Mouse (Mus musculus) embryonic facial prominence, embryonic 11.5 days (tissue): ENCODE data around the gene Zfp330. TPM values are rescaled to one million over a fixed set of nuclear protein-coding genes. Genes with fewer than 3 reads are reported as not detected.

Source experiments
- ATAC-seq: fragments of 200-750 bp; cut with Nextera tagmentation; replicated peaks from 2 replicates; pipeline ENCODE4 v1.8.0; 2017; ENCODE audit warnings: low read depth; ENCODE audit not compliant: insufficient number of reproducible peaks, low FRiP score, low TSS enrichment
- DNase-seq: peaks from one replicate; pipeline ENCODE4 v3.0.0-alpha.2; 2015; ENCODE audit warnings: low spot score
- H3K27ac ChIP-seq: fragments of 300-500 bp; sonication (generic); replicated peaks from 2 replicates; pipeline ENCODE4 v1.5.1; 2014; ENCODE audit warnings: mild to moderate bottlenecking, low read depth, low read length, control low read depth
- H3K27me3 ChIP-seq: fragments of 300-500 bp; sonication (generic); 2 replicates; pipeline ENCODE4 v1.6.1; 2014; ENCODE audit warnings: mild to moderate bottlenecking, low read length, moderate library complexity, mixed read lengths; ENCODE audit not compliant: control insufficient read depth, insufficient read depth
- H3K36me3 ChIP-seq: fragments of 300-500 bp; sonication (generic); replicated peaks from 2 replicates; pipeline ENCODE4 v1.6.1; 2014; ENCODE audit warnings: low read depth, mild to moderate bottlenecking, low read length, moderate library complexity, mixed read lengths; ENCODE audit not compliant: control insufficient read depth, insufficient read depth
- H3K4me1 ChIP-seq: fragments of 300-500 bp; sonication (generic); 2 replicates; pipeline ENCODE4 v1.6.1; 2014; ENCODE audit warnings: low read length, mixed read lengths; ENCODE audit not compliant: control insufficient read depth, insufficient read depth
- H3K4me2 ChIP-seq: fragments of 300-500 bp; sonication (generic); 2 replicates; pipeline ENCODE4 v1.6.1; 2014; ENCODE audit warnings: low read depth, mild to moderate bottlenecking, control low read depth, low read length, moderate library complexity
- H3K4me3 ChIP-seq: fragments of 300-500 bp; sonication (generic); 2 replicates; pipeline ENCODE4 v1.5.1; 2014; ENCODE audit warnings: low read depth, low read length, control low read depth
- H3K9ac ChIP-seq: fragments of 300-500 bp; sonication (generic); replicated peaks from 2 replicates; pipeline ENCODE4 v1.6.1; 2014; ENCODE audit warnings: mild to moderate bottlenecking, control low read depth, low read length
- H3K9me3 ChIP-seq: fragments of 300-500 bp; sonication (generic); replicated peaks from 2 replicates; pipeline ENCODE4 v1.6.1; 2016; ENCODE audit warnings: mild to moderate bottlenecking, low read length, inconsistent platforms, mixed read lengths; ENCODE audit not compliant: control insufficient read depth
- WGBS: fragments of 180-500 bp; shearing (Covaris S2); extraction: QIAGEN DNeasy Blood & Tissue Kit; methylation state at CpG from one replicate; pipeline ENCODE4 v1.1.7; 2014; 5-methylcytosine and 5-hydroxymethylcytosine counted together
- polyA plus RNA-seq: library from polyadenylated mRNA; unstranded; fragments of >200 nt; fragmentation: Nextera tagmentation; extraction: Ambion mirVana; gene quantifications from 2 replicates; pipeline ENCODE4 v1.2.1, GENCODE M21; 2014

Gene Zfp330
- 75.6 and 85.0 TPM in 2 replicates for polyA plus RNA-seq

- no peaks in the 10 kb centered on the region for H3K9me3 ChIP-seq
- H3K27me3 ChIP-seq = no peaks in the 10 kb centered on the region
- no peak within 1 kb of the TSS for H3K27ac ChIP-seq
- peak within 1 kb of the TSS; percentile 75 for H3K4me2 ChIP-seq
- under 1% methylated on average over 16 of the region's 16 CpGs for WGBS
- ATAC-seq = peak; percentile 94
- no peaks in the 10 kb centered on the region for H3K36me3 ChIP-seq
- H3K4me3 ChIP-seq = peak within 1 kb of the TSS; percentile 89
- no peaks in the 10 kb centered on the region for H3K4me1 ChIP-seq
- DNase-seq = peak; percentile 96
- peak within 1 kb of the TSS; percentile 89 for H3K9ac ChIP-seq
Observed at GRCm38 (mm10) chr8:82774093-82774422, at the start of gene Zfp330. Gene Zfp330, minus strand, starts transcription at chr8:82774160.

- Histone ChIP-seq H3K9ac (no peak overlapping the region), H3K4me1 (no peaks in the 10 kb centered on the region), H3K9me3 (no peaks in the 10 kb centered on the region), H3K36me3 (no peaks in the 10 kb centered on the region), H3K27ac (no peak overlapping the region), H3K4me3 (no peak overlapping the region), H3K4me2 (no peak overlapping the region), H3K27me3 (no peaks in the 10 kb centered on the region)
- 90% methylated on average over 3 of the region's 3 CpGs for WGBS
- DNase-seq = no peak
- no peak for ATAC-seq
Observed at GRCm38 (mm10) chr8:82777945-82778344, 4.0 kb upstream of the Zfp330 start.

GRCm38 (mm10) chr8:82777406-82777805, 3.4 kb upstream of the Zfp330 start:
- no peaks in the 10 kb centered on the region for H3K36me3 ChIP-seq
- H3K9ac ChIP-seq = no peak overlapping the region
- 81% methylated on average over 3 of the region's 3 CpGs for WGBS
- no peaks in the 10 kb centered on the region for H3K9me3 ChIP-seq
- H3K4me3 ChIP-seq = no peak overlapping the region
- H3K4me1 ChIP-seq = no peaks in the 10 kb centered on the region
- no peak overlapping the region for H3K4me2 ChIP-seq
- H3K27me3 ChIP-seq = no peaks in the 10 kb centered on the region
- H3K27ac ChIP-seq = no peak overlapping the region
- DNase-seq = no peak
- no peak for ATAC-seq

DNA sequence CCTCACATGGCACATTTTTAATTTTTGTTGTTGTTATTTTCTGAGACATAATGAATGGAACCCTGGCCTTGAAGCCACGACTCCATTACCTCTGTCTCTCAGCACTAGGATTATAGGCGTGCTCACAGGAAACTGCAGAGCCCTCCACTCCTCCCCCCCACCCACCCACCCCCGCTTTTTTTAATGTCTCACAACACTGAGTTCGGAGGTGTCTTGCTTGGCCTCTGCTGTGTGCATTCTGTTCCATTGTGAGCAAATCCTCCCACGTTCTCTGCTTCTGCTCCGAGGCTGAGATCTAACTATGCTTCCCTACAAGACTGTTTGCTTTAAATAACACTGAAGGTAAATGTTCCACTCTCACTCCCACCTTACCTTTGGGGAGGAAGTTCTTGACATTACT, 522 bp upstream of the Zfp330 start:
- ATAC-seq = peak; percentile 27; the same call in 1 of the 2 replicates
- H3K4me1 ChIP-seq = no peaks in the 10 kb centered on the region
- H3K27ac ChIP-seq = no peak overlapping the region

DNA sequence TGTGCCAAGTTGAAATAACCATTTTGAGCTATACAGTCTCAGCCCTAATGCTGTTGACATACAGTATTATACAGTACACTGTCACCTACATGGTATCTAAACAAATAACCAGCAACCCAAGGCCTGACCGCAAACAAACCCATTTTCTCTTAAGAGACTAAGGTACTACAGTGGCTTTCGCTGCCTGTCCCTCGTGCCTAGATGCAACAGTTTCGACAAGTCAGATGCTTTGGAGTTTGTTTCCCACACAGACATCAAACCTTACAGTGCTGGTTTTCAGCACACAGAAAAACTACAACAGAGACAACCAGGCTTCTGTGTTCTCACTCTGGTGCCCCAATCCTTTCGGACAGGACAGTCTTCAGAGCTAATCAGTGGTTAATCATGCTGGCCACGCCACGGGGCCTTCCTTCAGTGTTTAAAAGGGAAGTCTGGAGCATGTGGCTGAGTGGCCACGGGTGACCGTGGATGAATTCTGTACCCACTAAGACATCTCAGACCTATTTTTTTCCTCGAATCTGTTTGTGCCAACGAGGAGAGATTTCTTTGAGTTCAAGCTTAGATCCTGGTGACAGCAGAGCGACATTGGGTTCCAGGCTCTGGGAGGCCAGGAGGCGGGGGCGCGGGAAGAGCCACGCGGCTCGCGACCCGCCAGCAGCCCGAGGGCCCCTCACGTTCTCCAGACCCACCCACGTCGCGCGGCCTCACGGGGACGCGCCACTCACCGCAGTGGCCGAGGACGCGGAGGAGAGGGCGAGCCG, 448 bp downstream of the Zfp330 start:
- Histone ChIP-seq H3K27ac (no peak overlapping the region), H3K4me3 (peak overlapping the region; percentile 89), H3K36me3 (no peaks in the 10 kb centered on the region), H3K4me2 (peak overlapping the region; percentile 75), H3K4me1 (no peaks in the 10 kb centered on the region), H3K9me3 (no peaks in the 10 kb centered on the region), H3K9ac (peak overlapping the region; percentile 89), H3K27me3 (no peaks in the 10 kb centered on the region)
- 5% methylated on average over 35 of the region's 35 CpGs for WGBS
- DNase-seq (no peak), ATAC-seq (peak; percentile 38)

More for the DNA sequence above, 522 bp upstream of the Zfp330 start:
- no peak for DNase-seq
- Histone ChIP-seq H3K27me3 (no peaks in the 10 kb centered on the region), H3K9me3 (no peaks in the 10 kb centered on the region), H3K9ac (peak overlapping the region; percentile 46), H3K4me3 (peak overlapping the region; percentile 89), H3K36me3 (no peaks in the 10 kb centered on the region), H3K4me2 (peak overlapping the region; percentile 46)
- WGBS = 65% methylated on average over 6 of the region's 6 CpGs

DNA sequence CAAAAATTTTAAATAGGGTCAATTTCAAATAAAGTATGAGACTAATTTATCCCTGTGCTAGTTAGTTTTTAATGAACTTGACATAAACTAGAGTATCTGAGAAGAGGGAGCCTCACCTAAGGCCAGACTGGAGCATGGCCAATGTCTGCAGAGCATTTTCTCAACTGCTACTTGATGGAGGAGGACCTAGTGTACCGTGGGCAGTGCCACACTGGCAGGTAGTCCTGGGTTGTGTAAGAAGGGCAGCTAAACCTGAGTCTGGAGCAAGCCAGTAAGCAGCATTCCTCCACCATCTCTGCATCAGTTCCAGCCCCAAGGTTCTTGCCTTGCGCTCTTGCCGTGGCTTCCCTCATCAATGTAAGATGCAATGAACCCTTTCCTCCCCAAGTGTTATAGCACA, 3.1 kb downstream of the Zfp330 start:
- H3K4me1 ChIP-seq = no peaks in the 10 kb centered on the region
- no peak overlapping the region for H3K9ac ChIP-seq
- H3K9me3 ChIP-seq = no peaks in the 10 kb centered on the region
- ATAC-seq = no peak
- 97% methylated on average over 3 of the region's 3 CpGs for WGBS
- H3K4me2 ChIP-seq = no peak overlapping the region
- H3K27me3 ChIP-seq = no peaks in the 10 kb centered on the region
- H3K4me3 ChIP-seq = no peak overlapping the region
- H3K27ac ChIP-seq = no peak overlapping the region
- DNase-seq = no peak
- peaks cover 4% of the 10 kb centered on the region; the same call in 1 of the 2 replicates for H3K36me3 ChIP-seq

DNA sequence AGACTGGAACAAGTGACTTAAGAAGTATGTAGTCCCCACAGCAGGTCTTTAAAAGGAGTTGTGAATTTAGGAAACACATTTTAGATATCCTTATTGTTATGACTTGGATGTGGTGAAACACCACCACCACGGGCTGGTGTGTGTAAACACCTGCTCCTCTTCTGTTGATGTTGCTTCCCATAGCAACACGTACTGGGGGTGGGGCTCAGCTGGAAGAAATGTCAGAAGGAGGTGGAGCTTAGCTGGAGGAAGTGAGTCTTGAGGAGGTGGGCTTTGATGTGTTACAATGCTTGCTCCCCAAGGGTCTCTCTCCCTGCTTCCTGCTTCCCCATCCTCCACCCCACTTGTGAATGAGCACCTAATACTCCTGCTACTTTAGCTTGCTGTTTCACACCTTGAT, 14.9 kb downstream of the Zfp330 start:
- H3K4me3 ChIP-seq = no peak overlapping the region
- H3K27ac ChIP-seq = no peak overlapping the region
- H3K4me1 ChIP-seq = no peaks in the 10 kb centered on the region
- DNase-seq (no peak), ATAC-seq (no peak)
- no peaks in the 10 kb centered on the region for H3K36me3 ChIP-seq
- no peak overlapping the region for H3K4me2 ChIP-seq
- H3K27me3 ChIP-seq = no peaks in the 10 kb centered on the region
- H3K9ac ChIP-seq = no peak overlapping the region
- H3K9me3 ChIP-seq = no peaks in the 10 kb centered on the region
- 45% methylated on average over 2 of the region's 2 CpGs for WGBS

DNA sequence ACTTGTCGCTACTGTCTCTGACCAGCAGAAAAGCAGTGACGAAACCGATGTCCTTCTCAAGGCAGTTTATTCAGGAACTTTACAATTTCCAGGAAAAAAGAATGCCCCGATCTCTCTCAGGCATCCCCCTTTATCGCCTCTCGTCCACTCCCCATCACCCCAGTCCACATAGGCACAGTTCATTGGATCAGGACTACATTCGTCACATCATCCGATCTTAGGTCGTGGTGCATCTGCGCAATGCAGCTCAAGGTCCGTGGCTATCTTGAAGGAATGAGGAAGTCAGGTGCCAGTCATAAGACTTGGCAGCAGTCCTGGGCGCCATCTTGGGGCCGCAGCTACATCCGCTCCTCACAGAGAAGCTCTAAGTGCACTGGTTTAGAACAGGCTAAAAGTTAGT, 19.0 kb downstream of the Zfp330 start:
- Histone ChIP-seq H3K36me3 (no peaks in the 10 kb centered on the region), H3K27me3 (no peaks in the 10 kb centered on the region), H3K4me1 (no peaks in the 10 kb centered on the region), H3K9ac (no peak overlapping the region), H3K27ac (no peak overlapping the region), H3K9me3 (no peaks in the 10 kb centered on the region), H3K4me3 (no peak overlapping the region), H3K4me2 (no peak overlapping the region)
- WGBS = 95% methylated on average over 14 of the region's 14 CpGs
- no peak for ATAC-seq
- no peak for DNase-seq
